Mouse (Mus musculus): ENCODE results near the gene Stub1.

Stub1 gene

DNA sequence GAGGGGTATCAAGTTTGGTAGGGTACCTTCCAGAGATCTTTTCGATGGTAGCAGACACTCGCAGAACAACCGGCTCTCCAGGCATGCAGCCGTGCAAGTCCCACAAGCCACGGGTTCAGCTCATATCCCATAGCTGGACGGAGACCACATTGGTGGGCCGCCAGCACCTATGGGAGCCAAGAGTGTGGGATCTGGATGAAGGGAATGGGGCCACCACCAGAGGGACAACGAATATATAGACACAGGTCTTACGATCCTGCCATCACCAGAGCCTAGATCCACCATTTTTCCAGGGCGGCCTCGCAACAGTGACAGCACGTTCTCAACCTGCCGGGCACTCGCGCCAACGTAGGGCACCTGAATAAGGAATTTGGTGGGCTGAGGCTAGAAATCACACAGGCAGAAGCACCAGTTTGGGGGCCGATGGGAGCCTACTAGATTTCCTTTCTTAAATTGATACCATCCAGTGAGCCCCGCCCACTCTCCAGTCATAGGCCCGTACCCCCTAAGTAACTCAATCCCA is 41.8 kb downstream of the Stub1 start:
- no peak for DNase-seq (ENCODE audit: low spot score in 2 of 2)

DNA sequence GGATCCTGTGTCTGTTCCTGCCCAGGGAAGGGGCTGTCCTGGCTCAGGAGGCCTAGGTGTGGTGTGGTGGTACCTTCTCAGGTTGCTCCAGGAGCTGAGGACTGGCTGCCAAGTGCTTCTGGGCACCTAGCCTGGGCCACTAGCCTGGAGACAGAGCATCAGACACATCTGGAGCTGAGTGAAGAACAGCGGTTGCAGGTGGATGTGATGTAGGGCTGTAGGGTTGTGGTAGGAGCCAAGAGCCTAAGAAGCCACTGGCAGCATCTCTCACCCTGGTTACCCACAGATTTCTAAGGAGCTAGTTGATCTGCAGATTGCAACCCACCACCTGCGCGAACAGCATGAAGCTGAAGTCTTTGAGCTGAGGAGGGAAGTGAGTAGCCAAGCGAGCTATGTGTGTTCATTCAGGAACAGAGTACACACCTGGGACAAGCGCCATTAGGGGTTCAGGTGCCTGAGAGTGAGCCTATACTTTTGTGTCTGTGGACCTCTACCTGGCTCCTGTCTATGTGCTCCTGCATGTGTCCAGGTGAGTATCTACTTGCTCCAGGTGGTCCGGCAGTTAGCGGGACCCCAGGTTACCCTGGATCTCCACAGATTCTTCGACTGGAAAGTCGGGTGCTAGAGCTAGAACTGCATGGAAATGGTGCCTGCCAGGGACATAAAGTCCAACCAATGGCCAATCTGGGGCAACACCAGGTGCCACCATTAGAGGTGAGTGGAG is 46.3 kb downstream of the Stub1 start:
- DNase-seq (ENCODE audit: low spot score in 2 of 2) = no peak

DNA sequence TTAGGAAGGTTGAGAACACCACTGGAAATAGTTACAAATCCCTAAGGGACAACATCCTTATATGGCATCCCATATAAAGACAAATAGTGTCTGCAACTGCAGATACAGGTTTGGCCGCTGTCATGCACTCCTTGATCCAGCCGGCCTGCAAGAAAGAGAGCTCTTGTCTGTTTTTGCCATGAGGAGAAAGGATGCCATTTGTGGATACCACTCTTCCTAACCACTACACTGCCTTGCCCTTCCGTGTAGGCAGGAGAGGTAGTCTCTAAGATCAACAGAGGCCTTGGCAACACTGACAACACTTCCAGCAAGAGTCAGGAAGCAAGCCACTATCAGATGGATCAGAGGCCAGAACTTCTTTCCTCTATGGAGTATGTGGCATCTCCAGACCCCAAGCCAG is 46.9 kb downstream of the Stub1 start, which contains the start of gene Ccdc78:
Gene Ccdc78, plus strand, starts transcription at position 301 of the 400 bp plus-strand sequence.
- DNase-seq (ENCODE audit: low spot score in 2 of 2) = no peak

DNA sequence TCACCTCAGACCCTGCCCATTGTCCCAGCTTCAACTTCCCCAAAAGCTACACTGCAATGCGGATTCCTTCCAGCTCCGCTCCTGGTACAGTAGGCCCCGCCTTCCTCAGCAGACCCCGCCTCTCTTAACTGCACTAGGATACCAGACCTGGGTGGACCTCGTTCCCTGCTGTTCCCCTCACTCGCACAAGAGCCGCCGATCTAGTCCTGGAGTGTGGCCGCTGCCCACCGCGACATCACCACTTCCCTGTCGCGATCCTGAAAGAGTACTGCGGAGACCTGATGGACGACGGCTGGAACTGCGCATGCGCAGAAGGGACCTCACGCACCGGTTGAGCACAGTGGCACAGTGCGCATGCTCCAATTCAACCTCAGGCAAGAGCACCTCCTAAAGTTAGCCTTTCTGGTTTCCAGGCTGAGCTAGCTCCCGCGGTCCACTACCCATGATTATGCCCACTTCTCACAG is 47.9 kb downstream of the Stub1 start, which contains the start of gene Haghl:
Gene Haghl, minus strand, starts transcription at position 393 of the 465 bp plus-strand sequence.
- DNase-seq (ENCODE audit: low spot score in 2 of 2) = peak; percentile 85 to 98

DNA sequence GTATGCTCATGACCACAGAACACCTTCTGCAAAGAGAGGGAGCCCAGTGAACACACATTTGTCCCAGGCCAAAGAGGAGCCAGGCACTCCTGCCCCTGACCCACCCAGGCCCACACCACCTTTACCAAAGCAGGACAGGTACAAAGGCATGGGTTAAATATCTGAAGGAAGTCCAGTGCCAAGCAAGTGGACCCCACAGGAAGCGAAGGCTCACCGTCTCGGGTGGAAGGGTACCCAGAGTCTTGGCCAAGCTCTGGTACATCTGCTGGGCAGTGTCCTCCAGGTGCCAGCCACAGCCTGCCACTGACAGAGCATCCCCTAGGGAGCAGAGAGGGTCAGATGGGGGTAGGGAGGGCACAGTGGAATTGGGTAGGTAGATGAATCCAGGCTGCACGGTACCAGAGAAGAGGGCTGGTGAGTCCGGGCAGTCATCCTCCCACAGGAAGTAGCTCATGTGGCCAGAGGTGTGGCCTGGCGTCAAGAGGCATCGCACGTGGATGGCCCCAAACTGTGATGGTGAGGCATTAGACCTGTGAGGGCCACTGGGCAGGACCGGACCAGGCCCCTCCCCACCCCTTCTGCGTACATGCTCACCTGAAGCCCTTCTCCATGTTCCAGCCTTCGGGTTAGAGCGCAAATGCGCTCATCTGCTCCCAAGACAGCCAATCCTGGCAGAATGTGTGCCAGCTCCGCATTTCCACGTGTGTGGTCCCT is 49.2 kb downstream of the Stub1 start:
- no peak for DNase-seq (ENCODE audit: low spot score in 2 of 2)

DNA sequence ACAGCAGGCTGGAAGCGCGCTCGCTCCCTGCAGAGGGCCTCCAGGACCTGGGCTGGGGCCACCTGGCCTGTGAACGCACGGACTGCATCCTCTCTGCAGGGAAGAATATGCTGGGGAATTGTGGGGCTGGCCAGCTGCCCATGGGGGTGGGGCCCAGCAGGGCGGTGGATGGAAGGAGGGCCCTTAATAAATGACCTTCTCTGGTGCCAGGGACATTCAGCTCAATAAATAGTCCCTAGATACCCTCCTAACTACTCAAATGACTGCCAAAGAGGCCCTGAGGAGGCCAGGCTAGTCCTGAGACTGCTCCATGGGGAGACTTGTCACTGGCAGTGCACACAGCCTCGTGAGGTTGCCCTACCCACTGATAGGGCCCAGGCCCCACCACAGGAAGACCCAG is 50.1 kb downstream of the Stub1 start:
- no peak for DNase-seq (ENCODE audit: low spot score in 2 of 2)

DNA sequence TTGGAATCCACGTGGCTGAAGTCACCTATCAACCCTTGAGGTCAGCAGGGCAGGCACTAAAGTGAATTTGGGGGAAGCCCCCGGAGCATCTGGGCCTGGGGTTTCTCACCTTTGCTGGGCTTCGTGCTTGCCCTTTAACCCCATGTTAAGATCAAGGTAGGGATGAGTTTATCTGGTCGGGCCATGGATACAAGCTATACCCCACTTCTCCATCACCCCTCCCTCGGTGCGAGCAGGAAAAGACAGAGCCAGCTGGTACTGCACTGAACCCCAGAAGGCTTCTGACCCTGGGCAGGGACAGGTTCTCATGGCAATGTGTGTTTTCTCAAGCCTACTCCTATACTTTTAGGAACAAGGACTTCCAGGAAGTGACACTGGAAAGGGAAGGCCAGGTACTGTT is 51.9 kb downstream of the Stub1 start:
- DNase-seq (ENCODE audit: low spot score in 2 of 2) = no peak

Measured in left cerebral cortex, adult 9 months (tissue).